Mouse (Mus musculus) forebrain, embryonic 16.5 days (tissue): ENCODE measurements around the gene Inhbb. TPM values are rescaled to one million over a fixed set of nuclear protein-coding genes. Genes with fewer than 3 reads are reported as not detected.

ENCODE experiments used
- ATAC-seq: fragments of 200-750 bp; cut with Nextera tagmentation; 2 replicates; pipeline ENCODE4 v1.8.0; 2017; ENCODE audit warnings: mild to moderate bottlenecking, moderate library complexity
- H3K27ac ChIP-seq: fragments of 300-500 bp; sonication (generic); 2 replicates; pipeline ENCODE4 v1.5.1; 2014; ENCODE audit warnings: low read length, control low read depth
- H3K27me3 ChIP-seq: fragments of 300-500 bp; sonication (generic); replicated peaks from 2 replicates; pipeline ENCODE4 v1.6.1; 2014; ENCODE audit warnings: low read length; ENCODE audit not compliant: control insufficient read depth, insufficient read depth
- H3K36me3 ChIP-seq: fragments of 300-500 bp; sonication (generic); 2 replicates; pipeline ENCODE4 v1.6.1; 2014; ENCODE audit not compliant: control insufficient read depth, insufficient read depth
- H3K4me1 ChIP-seq: fragments of 300-500 bp; sonication (generic); replicated peaks from 2 replicates; pipeline ENCODE4 v1.6.1; 2014; ENCODE audit warnings: low read length; ENCODE audit not compliant: control insufficient read depth, insufficient read depth
- H3K4me2 ChIP-seq: fragments of 300-500 bp; sonication (generic); 2 replicates; pipeline ENCODE4 v1.6.1; 2014; ENCODE audit warnings: mild to moderate bottlenecking, low read length, control low read depth
- H3K4me3 ChIP-seq: fragments of 300-500 bp; sonication (generic); replicated peaks from 2 replicates; pipeline ENCODE4 v1.5.1; 2014; ENCODE audit warnings: mild to moderate bottlenecking, low read length, control low read depth
- H3K9ac ChIP-seq: fragments of 300-500 bp; sonication (generic); replicated peaks from 2 replicates; pipeline ENCODE4 v1.6.1; 2014; ENCODE audit warnings: low read depth, low read length, control low read depth
- H3K9me3 ChIP-seq: fragments of 300-500 bp; sonication (generic); 2 replicates; pipeline ENCODE4 v1.6.1; 2016; ENCODE audit warnings: low read length; ENCODE audit not compliant: control insufficient read depth
- WGBS: fragments of 180-500 bp; shearing (Covaris S2); extraction: QIAGEN DNeasy Blood & Tissue Kit; methylation state at CpG from one replicate; pipeline ENCODE4 v1.1.7; 2014; 5-methylcytosine and 5-hydroxymethylcytosine counted together
- polyA plus RNA-seq: library from polyadenylated mRNA; unstranded; fragments of >200 nt; fragmentation: Nextera tagmentation; extraction: Ambion mirVana; gene quantifications from 2 replicates; pipeline ENCODE4 v1.2.1, GENCODE M21; 2015

The Inhbb gene
- 5.9 and 7.4 TPM in 2 replicates for polyA plus RNA-seq

DNA sequence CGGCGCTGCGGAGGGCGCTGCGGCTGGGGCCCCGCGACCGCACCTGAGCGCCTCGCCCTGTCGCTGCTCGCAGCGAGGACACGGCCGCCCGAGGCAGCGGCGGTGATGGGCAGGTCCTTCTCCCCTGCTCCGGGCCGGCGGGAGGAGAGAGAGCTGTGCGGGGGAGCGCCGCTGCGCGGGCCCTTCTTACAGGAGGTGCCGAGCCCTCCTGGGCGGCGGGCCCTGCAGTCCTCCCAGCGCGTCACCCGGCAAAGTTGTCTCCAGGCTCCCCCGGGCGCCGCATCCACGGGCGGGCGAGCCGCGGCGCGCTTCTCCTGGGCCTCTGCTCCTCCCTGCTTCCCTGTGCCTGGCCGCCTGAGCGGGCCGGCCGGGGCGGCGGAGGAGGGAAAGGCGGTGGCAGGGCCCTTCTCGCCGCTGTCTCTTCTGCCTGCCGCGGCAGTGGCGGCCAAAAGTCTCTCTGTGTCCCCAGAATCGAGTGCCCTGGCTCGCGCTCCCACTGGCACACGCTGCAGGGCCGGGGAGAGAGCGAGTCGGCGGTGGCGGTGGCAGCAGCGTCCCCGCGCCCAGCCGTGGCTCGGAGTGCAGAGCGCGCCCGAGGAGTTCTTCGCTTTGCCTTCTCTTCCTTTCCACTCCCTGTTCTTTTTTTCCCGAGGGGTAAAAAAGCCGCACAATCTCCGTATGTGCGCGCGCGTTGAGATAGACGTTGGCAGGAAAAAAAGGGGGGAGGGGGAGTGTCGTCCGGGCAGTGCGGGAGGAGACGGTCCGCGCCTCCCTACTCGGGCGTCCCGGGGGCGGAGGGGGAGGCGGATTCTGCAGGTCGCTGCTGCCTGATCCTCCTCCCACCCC lies at the start of gene Inhbb:
Gene Inhbb, minus strand, starts transcription at position 673 of the 846 bp plus-strand sequence.
- peak within 1 kb of the TSS; percentile 86 for H3K4me2 ChIP-seq
- H3K36me3 ChIP-seq, result no peaks in the 10 kb centered on the region
- H3K9me3 ChIP-seq, result no peaks in the 10 kb centered on the region
- peak; percentile 42 for ATAC-seq
- 0% methylated on average over 76 of the region's 92 CpGs for WGBS
- H3K9ac ChIP-seq, result peak within 1 kb of the TSS; percentile 89
- no peaks in the 10 kb centered on the region for H3K27me3 ChIP-seq
- peak within 1 kb of the TSS; percentile 68 for H3K4me3 ChIP-seq
- peaks cover 40% of the 10 kb centered on the region for H3K4me1 ChIP-seq
- peak within 1 kb of the TSS; percentile 88 for H3K27ac ChIP-seq

DNA sequence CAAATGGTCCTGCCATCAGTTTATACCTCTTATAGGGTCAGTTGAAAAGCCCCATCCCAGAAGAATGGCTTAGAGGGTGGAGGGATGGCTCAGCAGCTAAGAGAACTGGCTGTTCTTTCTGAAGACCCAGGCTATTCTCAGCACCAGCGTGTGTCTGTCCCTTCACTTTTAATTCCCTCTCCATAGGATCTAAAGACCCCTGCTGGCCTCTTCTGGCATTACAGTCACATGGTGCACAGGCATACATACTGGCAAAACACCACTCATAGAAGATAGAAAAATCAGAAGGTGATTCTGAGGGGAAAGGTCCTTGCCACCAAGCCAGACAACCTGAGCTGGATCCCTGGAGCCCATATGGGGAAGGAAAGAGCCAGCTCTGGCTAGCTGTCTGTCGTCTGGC lies 41.3 kb upstream of the Inhbb start:
- no peaks in the 10 kb centered on the region for H3K27me3 ChIP-seq
- WGBS, result 52% methylated on average over 2 of the region's 2 CpGs
- no peaks in the 10 kb centered on the region for H3K4me1 ChIP-seq
- no peaks in the 10 kb centered on the region for H3K9me3 ChIP-seq
- no peak overlapping the region for H3K4me2 ChIP-seq
- no peaks in the 10 kb centered on the region for H3K36me3 ChIP-seq
- no peak overlapping the region for H3K4me3 ChIP-seq
- 0 out of 2 replicates have a peak, but pooled peaks have one; percentile 24 for ATAC-seq
- no peak overlapping the region for H3K27ac ChIP-seq
- no peak overlapping the region for H3K9ac ChIP-seq

DNA sequence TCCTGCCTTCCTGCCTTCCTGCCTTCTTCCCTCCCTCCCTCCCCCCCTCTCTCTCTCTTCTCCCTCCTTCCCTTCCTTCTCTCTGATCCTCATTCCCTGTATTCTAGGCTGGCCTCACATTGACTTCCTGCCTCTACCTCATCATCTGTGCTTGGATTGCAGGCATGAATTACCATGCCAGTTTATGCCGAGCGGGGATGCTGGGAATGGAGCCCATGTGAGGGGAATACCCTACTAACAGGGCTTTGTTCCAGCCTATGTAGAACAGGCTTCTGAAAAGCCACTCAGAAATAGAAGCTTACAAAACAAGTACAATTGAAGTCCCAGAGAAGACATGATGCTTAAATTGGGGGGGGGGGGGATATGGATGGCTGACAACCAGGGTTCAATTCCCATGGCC lies 38.0 kb upstream of the Inhbb start:
- Histone ChIP-seq H3K27ac (no peak overlapping the region), H3K9me3 (no peaks in the 10 kb centered on the region), H3K36me3 (no peaks in the 10 kb centered on the region), H3K4me3 (no peak overlapping the region), H3K4me2 (no peak overlapping the region), H3K27me3 (no peaks in the 10 kb centered on the region), H3K4me1 (peaks cover 13% of the 10 kb centered on the region), H3K9ac (no peak overlapping the region)
- ATAC-seq, result peak; percentile 62
- 33% methylated on average over 2 of the region's 2 CpGs for WGBS

DNA sequence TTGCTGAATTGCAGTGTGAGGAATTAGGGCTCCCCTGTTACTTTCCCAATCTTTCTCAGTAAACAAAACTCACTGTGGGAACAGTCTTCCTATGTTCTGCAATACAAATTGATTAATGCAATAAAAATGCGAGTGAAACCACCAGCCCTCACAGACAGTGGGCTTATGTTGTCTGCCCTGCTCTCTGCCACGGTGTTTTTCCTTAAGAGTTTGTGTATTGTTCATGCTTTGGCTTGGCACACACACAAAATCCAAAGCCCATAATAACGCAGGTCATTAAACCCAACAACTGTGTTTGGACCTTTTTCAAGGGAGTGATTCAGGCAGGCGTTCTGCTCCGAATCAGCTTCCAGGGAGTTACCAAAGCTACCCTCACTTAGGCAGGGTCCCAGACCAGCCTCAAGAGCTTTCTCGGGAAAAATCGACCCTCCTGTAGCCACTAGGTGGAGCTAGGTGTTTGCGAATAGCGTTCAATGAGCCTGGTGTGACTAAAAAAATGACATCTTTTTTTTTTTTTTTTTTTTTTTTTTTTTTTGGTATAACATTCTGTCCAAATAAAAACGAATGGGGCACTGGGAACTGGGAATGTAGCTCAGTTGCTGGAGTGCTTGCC lies 36.1 kb upstream of the Inhbb start:
- ATAC-seq, result peak; percentile 43
- Histone ChIP-seq H3K4me2 (peak overlapping the region; percentile 20; the same call in 1 of the 2 replicates), H3K36me3 (no peaks in the 10 kb centered on the region), H3K4me3 (no peak overlapping the region), H3K9ac (no peak overlapping the region), H3K4me1 (peaks cover 17% of the 10 kb centered on the region), H3K27ac (no peak overlapping the region), H3K27me3 (no peaks in the 10 kb centered on the region), H3K9me3 (no peaks in the 10 kb centered on the region)
- WGBS, result 4% methylated on average over 10 of the region's 10 CpGs

DNA sequence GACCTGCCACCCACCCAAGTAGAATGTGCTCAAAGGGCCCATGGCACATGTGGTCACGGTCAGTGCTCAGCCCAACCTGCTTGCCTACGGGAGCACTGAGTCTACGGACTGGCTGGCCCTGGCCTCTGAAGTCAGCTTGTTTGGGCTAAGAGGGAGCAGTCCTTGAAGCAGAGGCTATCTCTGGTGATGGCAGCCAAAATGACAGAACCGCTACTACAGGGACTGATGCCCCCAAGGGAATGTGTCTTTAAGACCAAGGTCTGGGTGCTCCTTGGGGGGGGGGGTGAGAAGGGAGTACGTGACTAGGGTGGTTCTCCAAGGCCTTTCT lies 35.4 kb upstream of the Inhbb start:
- Histone ChIP-seq H3K27me3 (no peaks in the 10 kb centered on the region), H3K4me3 (no peak overlapping the region), H3K27ac (no peak overlapping the region), H3K9ac (no peak overlapping the region), H3K9me3 (no peaks in the 10 kb centered on the region), H3K4me1 (peaks cover 17% of the 10 kb centered on the region), H3K36me3 (no peaks in the 10 kb centered on the region), H3K4me2 (no peak overlapping the region; the same call in 1 of the 2 replicates)
- peak; percentile 11; the same call in 1 of the 2 replicates for ATAC-seq
- WGBS, result 58% methylated on average over 5 of the region's 5 CpGs

DNA sequence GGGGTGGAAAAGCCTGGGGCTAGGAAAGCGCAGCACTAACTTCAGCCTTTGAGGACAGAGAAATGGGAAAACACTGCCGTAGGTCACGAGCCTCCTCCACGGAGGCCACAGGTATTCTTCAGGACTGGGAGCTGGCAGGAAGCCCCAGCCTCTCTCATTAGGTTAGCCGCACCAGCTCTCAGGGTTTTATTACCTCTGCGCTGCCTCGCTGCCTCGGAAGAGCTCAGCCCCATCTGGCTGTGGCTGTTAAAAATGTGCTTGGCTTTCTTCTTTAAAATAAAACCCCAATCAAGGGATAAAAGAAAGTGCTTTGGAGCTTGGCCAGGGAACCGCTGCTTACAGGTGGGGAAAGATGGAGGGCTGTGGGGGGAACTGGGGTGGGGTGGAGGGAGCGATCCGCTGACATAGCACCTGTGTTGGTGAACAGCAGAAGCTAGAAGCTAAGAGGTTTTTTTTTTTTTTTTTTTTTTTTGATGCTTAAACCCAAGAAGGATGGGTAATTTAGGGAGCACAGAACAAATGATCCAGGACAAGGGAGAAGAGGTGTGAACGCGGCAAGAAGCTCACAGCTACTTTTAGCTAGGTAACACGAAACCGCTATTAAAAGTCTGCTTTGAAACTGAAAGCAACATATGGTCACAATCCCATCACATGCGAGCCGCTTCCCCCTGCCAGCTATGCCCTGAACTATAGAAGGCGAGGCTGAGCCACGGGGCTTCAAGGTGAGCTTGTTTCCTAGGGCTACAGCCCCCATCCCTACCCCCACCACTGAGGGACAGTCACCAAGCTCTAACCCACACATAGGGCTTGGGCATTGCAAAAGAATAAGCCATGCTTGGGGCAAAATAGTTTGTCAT lies 34.9 kb upstream of the Inhbb start:
- no peak overlapping the region for H3K4me3 ChIP-seq
- H3K9me3 ChIP-seq, result no peaks in the 10 kb centered on the region
- no peak overlapping the region for H3K9ac ChIP-seq
- WGBS, result 28% methylated on average over 19 of the region's 19 CpGs
- H3K4me1 ChIP-seq, result peaks cover 17% of the 10 kb centered on the region
- no peaks in the 10 kb centered on the region for H3K36me3 ChIP-seq
- no peaks in the 10 kb centered on the region for H3K27me3 ChIP-seq
- peak; percentile 7; the same call in 1 of the 2 replicates for ATAC-seq
- no peak overlapping the region for H3K27ac ChIP-seq
- H3K4me2 ChIP-seq, result peak overlapping the region; percentile 3

DNA sequence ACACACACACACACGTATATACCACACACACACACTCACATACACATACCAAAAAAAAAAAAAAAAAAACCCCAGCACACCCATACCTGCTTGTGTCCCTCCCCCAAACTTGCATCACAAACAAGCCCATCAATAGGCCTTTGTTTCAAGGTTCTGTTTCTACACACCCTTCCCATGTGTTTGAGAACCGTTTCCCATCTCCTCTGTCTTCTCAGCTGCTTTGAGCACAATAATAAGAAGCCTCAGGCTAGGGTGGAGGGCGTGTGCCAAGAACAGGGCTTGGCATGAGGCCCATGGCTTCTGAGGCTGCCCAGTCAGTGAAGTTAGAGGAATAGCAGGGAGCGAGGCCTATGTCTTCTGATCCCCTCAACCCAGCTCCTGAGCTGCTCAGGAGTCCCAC lies 31.7 kb upstream of the Inhbb start:
- no peaks in the 10 kb centered on the region for H3K27me3 ChIP-seq
- H3K27ac ChIP-seq, result no peak overlapping the region
- ATAC-seq, result peak; percentile 10; the same call in 1 of the 2 replicates
- H3K36me3 ChIP-seq, result no peaks in the 10 kb centered on the region
- WGBS, result 25% methylated on average over 3 of the region's 4 CpGs
- no peak overlapping the region for H3K4me3 ChIP-seq
- H3K4me2 ChIP-seq, result no peak overlapping the region
- peaks cover 21% of the 10 kb centered on the region for H3K4me1 ChIP-seq
- H3K9me3 ChIP-seq, result no peaks in the 10 kb centered on the region
- no peak overlapping the region for H3K9ac ChIP-seq

DNA sequence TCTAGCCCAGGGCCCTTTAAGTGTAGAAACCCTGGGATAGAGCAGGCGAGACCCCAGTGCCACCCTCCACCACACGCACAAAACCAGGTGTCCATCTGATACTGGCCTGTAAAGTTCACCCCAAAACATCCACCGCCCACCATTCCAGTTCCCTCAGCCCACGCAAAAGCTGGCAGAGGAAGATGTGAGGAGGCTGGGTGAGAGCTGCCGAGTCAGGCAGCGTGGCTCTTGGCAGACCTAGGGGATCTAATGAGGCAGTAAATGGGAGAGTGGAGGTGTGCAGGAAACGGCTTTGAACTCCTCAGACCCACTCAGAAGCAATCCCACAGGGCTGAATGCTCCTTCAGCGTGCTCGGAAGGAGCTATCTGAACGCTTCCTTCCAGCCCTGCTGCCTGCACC lies 29.4 kb upstream of the Inhbb start:
- Histone ChIP-seq H3K4me2 (no peak overlapping the region), H3K27me3 (no peaks in the 10 kb centered on the region), H3K36me3 (no peaks in the 10 kb centered on the region), H3K9me3 (no peaks in the 10 kb centered on the region), H3K27ac (no peak overlapping the region), H3K4me1 (peaks cover 8% of the 10 kb centered on the region; the same call in 1 of the 2 replicates), H3K9ac (no peak overlapping the region), H3K4me3 (no peak overlapping the region)
- WGBS, result 45% methylated on average over 10 of the region's 10 CpGs
- 0 out of 2 replicates have a peak, but pooled peaks have one; percentile 24 for ATAC-seq
